Mouse (Mus musculus) bone marrow, adult 2 months (tissue): ENCODE data around the gene 0610010K14Rik.

Experiments
- CTCF ChIP-seq: fragments of 200-500 bp; IDR thresholded peaks from 2 replicates; pipeline ENCODE4 v1.5.1; 2011; ENCODE audit warnings: low read length, control low read depth; ENCODE audit not compliant: control insufficient read depth, insufficient read depth
- POLR2A ChIP-seq: fragments of 200-500 bp; IDR thresholded peaks from 2 replicates; pipeline ENCODE4 v1.6.1; 2011; ENCODE audit warnings: low read depth, mild to moderate bottlenecking, control low read depth, low read length, borderline replicate concordance; ENCODE audit not compliant: control insufficient read depth

- TF ChIP-seq POLR2A (no peak), CTCF (peak; percentile 93)
Observed at GRCm38 (mm10) chr11:70201691-70202090, 36.0 kb downstream of the 0610010K14Rik start.
